Mouse (Mus musculus) cortical plate, adult 2 months (tissue): ENCODE measurements around the gene Nr2c2ap.

Experiments
- CTCF ChIP-seq: fragments of 200-500 bp; IDR thresholded peaks from 2 replicates; pipeline ENCODE4 v1.5.1; 2011; ENCODE audit warnings: mild to moderate bottlenecking, control low read depth, low read length; ENCODE audit not compliant: insufficient read depth; ENCODE audit errors: extremely low read depth
- POLR2A ChIP-seq: fragments of 200-500 bp; IDR thresholded peaks from 2 replicates; pipeline ENCODE4 v1.6.1; 2011; ENCODE audit warnings: mild to moderate bottlenecking, low read length, control low read depth; ENCODE audit not compliant: insufficient read depth; ENCODE audit errors: extremely low read depth

DNA sequence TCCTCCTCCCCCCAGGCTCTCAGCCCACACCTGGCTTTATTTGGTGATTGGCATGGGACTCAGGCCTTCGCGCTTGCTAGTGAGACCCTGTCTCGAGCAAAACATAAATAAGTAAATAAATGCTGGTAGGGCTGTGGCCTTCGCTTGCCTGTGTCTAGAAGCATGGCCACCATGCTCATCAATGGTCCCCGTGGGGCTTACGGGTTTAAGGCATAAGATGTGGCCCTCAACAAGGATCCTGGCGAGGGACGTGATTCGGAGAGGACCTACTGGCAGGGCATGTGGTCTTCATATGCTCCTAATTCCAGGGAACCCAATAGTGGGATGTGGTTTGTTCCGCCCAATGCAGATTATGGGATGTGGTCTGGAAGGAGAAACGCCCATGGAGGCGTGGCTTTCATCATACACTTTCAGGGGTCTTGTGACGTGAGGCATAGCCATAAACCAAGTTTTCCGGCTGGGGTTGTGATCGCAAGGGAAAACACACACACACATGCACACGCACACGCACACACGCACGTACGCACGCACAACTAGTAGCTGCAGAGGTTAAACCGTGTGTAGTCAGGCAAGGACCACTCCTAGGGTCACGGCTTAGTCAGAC is 19.8 kb upstream of the Nr2c2ap start:
- TF ChIP-seq CTCF (no peak), POLR2A (no peak)
